Mouse (Mus musculus) kidney, adult 2 months (tissue): ENCODE measurements around the gene Drc1. TPM values are rescaled to one million over a fixed set of nuclear protein-coding genes. Genes with fewer than 3 reads are reported as not detected.

Experiments used
- DNase-seq: peaks from one replicate; pipeline ENCODE4 v3.0.0; 2021
- H3K27ac ChIP-seq: fragments of 200-500 bp; 2 replicates; pipeline ENCODE4 v1.5.1; 2012; ENCODE audit warnings: low read depth, low read length, control low read depth, inconsistent platforms; ENCODE audit not compliant: insufficient read depth
- H3K27me3 ChIP-seq: fragments of 200-500 bp; replicated peaks from 2 replicates; pipeline ENCODE4 v1.6.1; 2012; ENCODE audit warnings: mild to moderate bottlenecking, moderate library complexity, low read length, inconsistent platforms; ENCODE audit not compliant: control insufficient read depth, insufficient read depth
- H3K36me3 ChIP-seq: fragments of 200-500 bp; 2 replicates; pipeline ENCODE4 v1.6.1; 2012; ENCODE audit warnings: mild to moderate bottlenecking, moderate library complexity, low read length, inconsistent platforms; ENCODE audit not compliant: control insufficient read depth, insufficient read depth
- H3K4me1 ChIP-seq: fragments of 200-500 bp; 2 replicates; pipeline ENCODE4 v1.6.1; 2011; ENCODE audit warnings: low read length; ENCODE audit not compliant: control insufficient read depth, insufficient read depth
- H3K4me3 ChIP-seq: fragments of 200-500 bp; 2 replicates; pipeline ENCODE4 v1.5.1; 2011; ENCODE audit warnings: mild to moderate bottlenecking, low read depth, low read length, control low read depth; ENCODE audit not compliant: insufficient read depth
- CTCF ChIP-seq: fragments of 200-500 bp; conservative IDR thresholded peaks from 2 replicates; pipeline ENCODE4 v1.5.1; 2011; ENCODE audit warnings: low read depth, mild to moderate bottlenecking, control low read depth, low read length, moderate library complexity, mixed read lengths; ENCODE audit not compliant: insufficient read depth, insufficient read length
- POLR2A ChIP-seq: fragments of 200-500 bp; IDR thresholded peaks from one replicate; pipeline ENCODE4 v1.6.1; 2011; ENCODE audit warnings: low read depth, low read length, control low read depth
- WGBS: fragments of 180-500 bp; shearing (Covaris S2); methylation state at CpG from one replicate; pipeline ENCODE4 v1.1.7; 2018; 5-methylcytosine and 5-hydroxymethylcytosine counted together
- polyA plus RNA-seq: library from polyadenylated mRNA; depleted of rRNA; stranded (reverse); fragments of >200 nt; gene quantifications from 2 replicates; pipeline ENCODE4 v1.2.3, GENCODE M21; 2012

The Drc1 gene
- polyA plus RNA-seq, 1 experiment: 0.28 TPM

DNA sequence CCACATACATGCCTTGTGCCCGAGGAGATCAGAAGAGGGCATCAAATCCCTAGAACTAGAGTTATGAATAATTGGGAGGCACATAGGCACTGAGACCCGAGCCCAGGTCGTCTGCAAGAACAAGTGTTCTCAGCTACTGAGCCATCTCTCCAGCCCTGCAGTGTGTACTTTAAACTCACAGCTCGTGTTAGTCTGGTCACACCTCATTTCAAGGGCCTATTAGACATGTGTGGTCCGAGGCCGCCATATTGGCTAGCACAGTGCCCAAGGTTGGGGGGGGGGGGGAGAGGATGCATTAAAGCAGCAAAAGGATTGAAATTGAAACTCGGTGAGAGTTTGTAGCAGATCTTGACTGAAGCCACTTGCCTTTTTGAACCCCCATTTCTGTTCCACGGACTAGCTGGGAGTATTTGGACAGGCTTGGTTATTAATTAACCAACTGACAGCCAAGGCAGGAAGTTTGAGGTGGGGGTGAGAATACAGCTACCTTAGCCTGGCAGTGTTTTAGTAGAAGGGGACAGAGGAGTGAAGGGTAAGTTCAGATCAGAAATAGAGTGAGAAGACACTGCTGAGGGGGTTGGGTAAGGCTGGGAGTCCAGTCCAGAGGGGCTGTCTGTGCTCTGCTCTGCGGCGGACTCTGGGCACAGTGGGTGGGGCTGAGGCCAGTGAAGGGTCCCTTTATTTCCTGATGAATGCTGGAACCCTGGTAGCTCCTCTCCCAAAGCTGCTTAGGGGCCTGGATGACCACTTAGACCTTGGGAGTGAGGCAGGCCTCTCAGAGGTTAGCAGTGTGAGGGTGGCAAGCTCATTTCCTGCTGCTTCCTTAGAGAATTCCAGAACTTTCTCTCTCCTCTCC lies 5.0 kb downstream of the Drc1 start:
- Histone ChIP-seq H3K4me1 (no peaks in the 10 kb centered on the region; the same call in 1 of the 2 replicates), H3K27me3 (no peaks in the 10 kb centered on the region; the same call in 1 of the 2 replicates), H3K4me3 (no peak overlapping the region), H3K36me3 (no peaks in the 10 kb centered on the region), H3K27ac (no peak overlapping the region)
- DNase-seq: peak; percentile 25
- 39% methylated on average over 10 of the region's 10 CpGs for WGBS
- TF ChIP-seq POLR2A (no peak), CTCF (no peak)

DNA sequence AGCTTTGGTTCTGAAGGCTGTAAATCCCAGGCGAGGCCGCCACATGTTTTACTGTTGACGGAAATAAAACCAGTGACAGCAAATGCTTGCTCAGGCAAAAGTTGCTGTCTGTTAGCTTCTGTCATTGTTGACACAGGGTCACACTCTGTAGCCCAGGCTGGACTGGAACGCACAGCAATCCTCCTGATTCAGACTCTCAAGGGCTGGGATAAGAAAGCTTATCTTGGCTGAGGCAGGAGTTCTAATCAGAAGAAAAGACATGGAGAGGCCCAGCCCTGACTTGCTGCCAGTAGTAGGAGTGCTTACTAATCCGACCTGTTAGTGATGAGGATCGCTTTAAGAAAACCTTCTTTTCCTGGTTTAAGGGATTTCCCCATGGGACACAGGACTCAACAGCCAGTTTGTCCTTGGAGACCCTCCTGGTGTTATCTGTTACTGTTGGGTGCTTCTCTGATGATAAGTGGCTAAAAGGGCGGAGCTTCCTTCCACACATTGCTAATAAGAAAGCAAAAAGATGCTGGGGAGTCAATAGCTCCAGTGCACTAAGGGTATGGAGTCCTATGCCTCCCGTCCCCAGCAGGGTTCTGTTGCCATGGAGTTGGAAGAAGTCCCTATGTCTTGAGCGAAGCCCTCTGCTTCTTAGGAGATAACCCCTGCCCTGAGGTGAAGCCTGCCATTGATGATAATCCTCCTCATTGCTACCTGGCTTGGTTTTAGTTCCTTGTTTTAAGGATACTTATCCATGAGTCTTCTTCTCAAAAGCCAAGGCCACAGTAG lies 6.1 kb downstream of the Drc1 start:
- no peak overlapping the region for H3K27ac ChIP-seq
- WGBS: 82% methylated on average over 9 of the region's 9 CpGs

DNA sequence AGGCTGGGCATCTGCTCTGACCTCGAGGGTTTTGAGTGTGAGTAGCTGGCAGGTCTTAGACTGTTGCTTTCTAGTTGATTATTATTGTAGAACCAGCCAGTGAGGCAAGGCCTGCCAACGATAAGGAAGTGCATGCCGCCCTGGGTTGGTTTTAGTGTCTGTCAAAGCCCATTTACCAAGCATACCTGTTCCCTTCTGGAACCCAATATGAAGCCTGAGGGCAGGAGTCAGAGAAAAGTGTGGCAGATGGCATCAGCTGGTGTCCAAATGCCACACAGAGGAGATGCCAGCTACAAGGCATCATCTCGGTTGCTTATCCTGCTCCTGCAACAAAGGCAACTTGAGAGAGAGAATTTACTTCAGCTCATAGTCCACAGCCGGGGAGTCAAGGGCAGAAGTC lies 59.6 kb downstream of the Drc1 start:
- Histone ChIP-seq H3K27me3 (no peaks in the 10 kb centered on the region), H3K27ac (no peak overlapping the region), H3K4me3 (no peak overlapping the region), H3K36me3 (no peaks in the 10 kb centered on the region), H3K4me1 (no peaks in the 10 kb centered on the region)
- TF ChIP-seq POLR2A (no peak), CTCF (no peak)
- DNase-seq: no peak
- 62% methylated on average over 5 of the region's 5 CpGs for WGBS

More for the DNA sequence above, 6.1 kb downstream of the Drc1 start:
- DNase-seq: no peak
- TF ChIP-seq POLR2A: no peak
- TF ChIP-seq CTCF: no peak
- H3K4me1 ChIP-seq: no peaks in the 10 kb centered on the region; the same call in 1 of the 2 replicates
- H3K36me3 ChIP-seq: no peaks in the 10 kb centered on the region
- no peaks in the 10 kb centered on the region for H3K27me3 ChIP-seq
- no peak overlapping the region for H3K4me3 ChIP-seq

DNA sequence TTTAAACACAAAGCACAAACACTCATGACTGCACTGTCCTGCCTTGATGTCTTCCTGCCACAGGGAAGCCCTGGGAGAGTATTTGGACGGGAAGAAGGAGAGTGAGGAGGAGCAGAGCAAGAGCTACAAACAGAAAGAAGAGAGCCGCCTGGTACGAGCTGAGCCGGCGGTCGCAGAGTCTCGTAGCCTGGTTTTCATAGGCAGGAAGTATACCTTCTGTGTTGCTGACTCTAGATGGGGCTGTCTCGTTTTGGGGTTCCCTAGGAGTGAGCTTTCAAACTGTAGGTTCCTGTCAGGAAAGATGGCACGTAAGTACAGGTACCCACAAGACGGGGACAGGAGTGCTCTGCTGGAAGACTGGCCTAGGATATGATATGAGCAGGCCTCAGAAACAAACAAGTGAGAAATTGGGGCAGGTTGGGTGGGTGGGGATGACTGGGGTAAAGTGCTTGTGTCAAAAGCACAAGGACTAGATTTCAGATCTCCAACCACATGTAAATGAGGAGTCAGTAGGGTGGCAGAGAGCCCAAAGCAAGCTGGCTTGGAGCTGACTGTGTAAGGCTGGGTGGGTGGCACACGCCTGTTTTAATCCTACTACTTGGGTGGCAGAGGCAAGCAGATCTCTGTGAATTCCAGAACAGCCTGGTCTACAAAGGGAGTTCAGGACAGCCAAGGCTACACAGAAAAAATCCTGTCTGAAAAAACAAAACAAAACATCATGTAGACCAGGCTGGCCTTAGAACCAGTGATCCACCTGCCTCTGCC lies 60.6 kb downstream of the Drc1 start:
- Histone ChIP-seq H3K27ac (no peak overlapping the region), H3K4me1 (no peaks in the 10 kb centered on the region), H3K36me3 (no peaks in the 10 kb centered on the region), H3K27me3 (no peaks in the 10 kb centered on the region), H3K4me3 (no peak overlapping the region)
- WGBS: 91% methylated on average over 11 of the region's 11 CpGs
- TF ChIP-seq POLR2A (no peak), CTCF (no peak)
- no peak for DNase-seq

DNA sequence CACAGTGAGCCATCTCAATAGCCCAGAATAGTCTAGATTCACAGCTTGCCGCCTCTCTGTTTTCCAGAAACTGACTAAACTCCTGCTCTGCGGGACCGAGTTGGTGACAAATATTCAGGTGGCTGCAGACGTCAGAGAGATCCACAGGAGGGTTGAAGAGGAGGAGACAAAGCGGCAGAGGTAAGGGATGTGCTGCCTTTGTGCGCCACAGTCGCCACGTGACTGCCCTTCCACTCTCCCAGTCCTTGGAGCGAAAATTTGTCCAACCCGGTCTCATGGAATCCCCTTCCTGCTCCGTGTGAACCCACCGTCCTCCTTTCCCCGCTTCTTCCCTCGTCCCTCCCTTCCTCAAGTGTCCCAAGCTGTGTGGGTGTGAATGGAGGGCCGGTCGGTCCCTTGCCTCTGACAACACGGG lies 61.4 kb downstream of the Drc1 start:
- Histone ChIP-seq H3K4me1 (no peaks in the 10 kb centered on the region), H3K27me3 (no peaks in the 10 kb centered on the region), H3K4me3 (no peak overlapping the region), H3K27ac (no peak overlapping the region), H3K36me3 (no peaks in the 10 kb centered on the region)
- DNase-seq: no peak
- TF ChIP-seq POLR2A (no peak), CTCF (no peak)
- 15% methylated on average over 17 of the region's 17 CpGs for WGBS

DNA sequence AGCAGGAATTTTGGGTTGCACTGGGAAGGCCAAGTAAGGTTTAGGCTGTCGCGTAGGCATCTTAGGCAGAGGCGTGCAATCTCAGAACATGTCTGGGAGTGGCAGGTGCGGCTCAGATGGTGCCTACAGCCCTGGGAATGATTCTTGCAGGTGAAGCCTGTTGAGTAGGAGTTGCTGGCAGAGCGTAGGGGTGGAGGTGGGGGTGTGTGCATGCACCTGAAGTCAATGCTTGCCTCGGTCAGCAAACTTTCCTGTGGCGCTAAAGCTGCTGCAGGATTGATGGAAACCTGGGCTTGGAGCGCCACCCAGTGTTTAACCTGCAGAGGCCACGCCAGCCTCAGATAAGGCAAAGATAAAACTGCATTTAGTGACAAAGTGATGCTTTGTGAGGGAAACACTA lies 61.9 kb downstream of the Drc1 start:
- Histone ChIP-seq H3K27me3 (no peaks in the 10 kb centered on the region), H3K4me3 (no peak overlapping the region), H3K36me3 (no peaks in the 10 kb centered on the region), H3K4me1 (no peaks in the 10 kb centered on the region), H3K27ac (no peak overlapping the region)
- peak; percentile 60 for DNase-seq
- 5% methylated on average over 9 of the region's 9 CpGs for WGBS
- TF ChIP-seq POLR2A: no peak
- peak; percentile 96 for TF ChIP-seq CTCF

DNA sequence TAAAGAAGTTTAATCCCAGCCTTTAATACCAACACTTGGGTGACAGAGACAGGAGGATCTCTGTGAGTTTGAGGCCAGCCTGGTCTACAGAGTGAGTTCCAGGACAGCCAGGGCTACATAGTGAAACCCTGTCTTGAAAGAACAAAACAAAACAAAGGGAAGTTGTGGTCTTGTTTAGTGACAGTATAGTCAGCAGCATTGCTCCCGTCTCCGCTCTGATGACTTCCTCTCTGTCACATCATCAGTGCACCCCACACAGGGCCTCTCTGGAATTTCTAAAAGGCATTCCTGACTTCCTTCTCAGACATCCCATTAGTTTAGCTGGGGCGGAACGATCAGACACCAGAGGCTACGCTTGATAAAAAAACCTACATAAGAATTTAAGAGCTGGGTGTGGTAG lies 62.7 kb downstream of the Drc1 start:
- 49% methylated on average over 5 of the region's 5 CpGs for WGBS
- H3K4me1 ChIP-seq: no peaks in the 10 kb centered on the region
- no peaks in the 10 kb centered on the region for H3K36me3 ChIP-seq
- no peak overlapping the region for H3K27ac ChIP-seq
- H3K4me3 ChIP-seq: no peak overlapping the region
- DNase-seq: no peak
- no peak for TF ChIP-seq POLR2A
- no peak for TF ChIP-seq CTCF
- no peaks in the 10 kb centered on the region for H3K27me3 ChIP-seq
